Mouse (Mus musculus) v-Abl transformed pro-B cells (cell line): Measurements from ENCODE around the gene Ech1.

ENCODE experiments used
- in situ Hi-C, 2 experiments: fragments of 400-800 bp; cut with MboI; formaldehyde crosslinking; loops; one replicate each; pipeline ENCODE4 v1.15.1; 2025; ENCODE audit not compliant: unreplicated experiment in 2 of 2

Ech1 gene

DNA sequence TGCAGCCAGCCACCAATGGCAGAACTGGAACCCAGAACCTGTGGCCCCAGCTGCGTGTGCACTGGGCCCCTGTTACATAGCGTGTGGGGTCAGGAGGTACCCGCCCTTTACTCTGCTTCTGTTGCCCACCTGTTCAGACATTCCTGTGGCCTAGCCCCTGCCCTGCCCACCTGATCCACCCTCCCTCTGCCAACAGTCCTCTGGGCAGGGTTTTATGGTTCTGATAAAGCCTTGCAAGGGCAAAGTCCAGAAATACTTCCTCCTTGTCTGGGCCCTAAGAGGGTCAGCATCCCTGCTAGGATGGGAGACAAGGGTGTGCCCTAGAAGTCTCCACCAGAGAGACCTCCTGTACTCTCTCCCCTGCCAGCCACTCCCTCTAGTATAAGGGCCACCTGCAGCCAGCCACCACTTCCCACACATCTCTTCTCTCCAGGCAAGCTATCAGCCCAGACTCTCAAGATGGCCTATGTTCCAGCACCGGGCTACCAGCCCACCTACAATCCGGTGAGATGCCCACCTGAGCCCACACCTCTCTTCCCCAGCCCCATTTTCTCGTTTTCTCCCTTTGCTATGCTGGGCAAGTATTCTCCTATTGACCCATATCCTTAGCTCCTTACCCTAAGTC, 8.8 kb downstream of the Ech1 start, which contains the start of gene Lgals4:
TSS of gene Lgals4 (plus strand) at position 132 of the 625 bp plus-strand sequence.
- in situ Hi-C loops: no loop called here

GRCm38 (mm10) chr7:28836936-28837335, 11.9 kb downstream of the Ech1 start:
- in situ Hi-C loops: no loop called here

- in situ Hi-C loops: no loop called here
Measured at GRCm38 (mm10) chr7:28838331-28838730, 13.3 kb downstream of the Ech1 start.

- in situ Hi-C loops: no loop called here
Measured at GRCm38 (mm10) chr7:28847273-28847672, 22.3 kb downstream of the Ech1 start.

GRCm38 (mm10) chr7:28849700-28850236, 24.8 kb downstream of the Ech1 start:
- in situ Hi-C loops: no loop called here

GRCm38 (mm10) chr7:28850642-28851041, 25.6 kb downstream of the Ech1 start:
- in situ Hi-C loops: no loop called here

- in situ Hi-C loops: no loop called here
Measured at GRCm38 (mm10) chr7:28859953-28860352, 34.9 kb downstream of the Ech1 start.

DNA sequence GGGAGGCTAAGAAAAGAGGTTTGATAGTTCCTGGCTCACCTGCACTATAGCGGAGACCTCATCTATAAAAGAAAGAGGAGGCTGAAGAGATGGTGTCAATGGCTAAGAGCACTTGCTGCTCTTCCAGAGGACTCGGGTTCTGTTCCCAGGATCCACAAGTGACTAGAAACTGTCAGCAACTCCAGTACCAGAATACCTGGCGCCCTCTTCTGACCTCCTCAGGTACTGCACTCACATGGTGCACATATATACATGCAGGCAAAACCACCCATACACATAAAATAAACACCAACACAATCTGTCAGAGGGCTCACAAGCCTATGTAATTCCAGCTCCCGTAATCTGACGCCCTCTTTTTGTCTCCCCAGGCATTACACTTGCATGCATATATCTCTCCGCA, 35.9 kb downstream of the Ech1 start:
- in situ Hi-C loops: no loop called here

GRCm38 (mm10) chr7:28862817-28863499, 37.9 kb downstream of the Ech1 start:
- in situ Hi-C loops: no loop called here

GRCm38 (mm10) chr7:28863540-28863939, 38.5 kb downstream of the Ech1 start, which contains the start of gene Lgals7:
Gene Lgals7 (plus strand): TSS chr7:28863853.
- in situ Hi-C loops: no loop called here

- in situ Hi-C loops: no loop called here
Measured at GRCm38 (mm10) chr7:28864288-28864750, 39.3 kb downstream of the Ech1 start.

DNA sequence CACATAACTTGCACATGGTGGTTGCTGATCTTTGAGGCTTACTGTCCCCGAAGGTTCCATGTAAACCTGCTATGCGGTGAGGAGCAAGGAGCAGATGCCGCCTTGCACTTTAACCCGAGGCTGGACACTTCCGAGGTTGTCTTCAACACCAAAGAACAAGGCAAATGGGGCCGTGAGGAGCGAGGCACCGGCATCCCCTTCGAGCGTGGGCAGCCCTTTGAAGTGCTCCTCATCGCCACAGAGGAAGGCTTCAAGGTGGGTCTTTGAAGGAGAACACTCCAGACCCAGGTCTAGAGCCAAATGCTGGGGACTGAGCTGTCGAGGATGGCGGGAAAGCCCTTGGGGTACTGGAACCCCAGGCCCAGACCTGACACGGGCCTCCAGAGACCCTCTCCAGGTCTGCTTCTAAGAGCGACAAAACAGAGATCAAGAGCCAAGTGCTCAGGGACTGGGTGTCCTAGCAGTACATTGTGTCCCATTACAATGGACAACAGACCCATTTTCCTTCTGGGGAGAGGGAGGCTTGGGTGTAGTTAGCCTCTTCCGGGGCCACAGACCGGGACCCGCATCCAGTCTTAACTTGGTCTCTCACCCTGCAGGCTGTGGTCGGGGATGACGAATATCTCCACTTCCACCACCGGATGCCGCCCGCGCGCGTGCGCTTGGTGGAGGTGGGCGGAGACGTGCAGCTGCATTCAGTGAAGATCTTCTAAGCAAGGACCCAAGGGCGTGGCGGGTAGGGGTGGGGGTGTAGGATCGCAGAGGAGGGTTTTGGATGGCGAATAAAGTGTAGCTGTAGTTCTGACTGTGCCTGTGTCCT, 40.7 kb downstream of the Ech1 start:
- in situ Hi-C loops: loop anchor here (5.0 kb wide), 1 partner anchor 68 kb away; no protein-coding TSS in a partner anchor

DNA sequence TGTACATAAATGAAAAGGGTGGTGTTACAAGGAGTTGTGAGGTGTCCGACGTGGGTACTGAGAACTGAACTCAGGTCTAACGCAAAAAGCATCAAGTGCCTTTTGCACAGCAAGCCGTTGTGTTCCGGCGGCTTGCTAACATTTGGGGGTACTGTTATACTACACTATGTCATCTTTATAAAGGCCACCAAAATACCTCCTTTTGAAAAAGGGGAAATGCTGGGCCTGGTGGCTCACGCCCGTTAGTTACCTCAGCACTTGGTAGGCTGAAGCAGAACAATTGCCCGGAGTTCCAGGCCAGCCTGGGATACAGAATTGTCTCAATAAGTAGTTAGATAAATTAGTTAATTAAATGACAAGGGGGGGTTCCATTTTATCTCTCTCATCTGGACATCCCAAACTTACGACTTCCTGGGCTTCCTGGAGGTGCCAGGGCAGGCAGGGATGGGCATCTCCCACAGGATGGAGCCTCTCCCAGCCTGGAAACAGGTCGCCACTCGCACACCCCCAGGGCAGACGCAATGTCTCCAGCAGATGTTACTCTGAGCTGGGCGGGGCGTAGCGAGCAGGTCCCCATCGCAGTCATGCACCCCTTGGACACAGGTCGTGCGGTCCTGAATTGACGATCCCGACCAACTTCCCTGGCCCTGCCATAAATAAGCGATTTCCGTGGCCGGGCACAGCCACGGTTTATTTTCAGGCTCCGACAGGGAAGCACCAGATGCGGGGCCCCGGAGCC, 41.9 kb downstream of the Ech1 start:
- in situ Hi-C loops: loop anchor here (5.0 kb wide), 1 partner anchor 70 kb away; no protein-coding TSS in a partner anchor

GRCm38 (mm10) chr7:28867508-28868340, 42.7 kb downstream of the Ech1 start:
- in situ Hi-C loops: loop anchor here (5.0 kb wide), 1 partner anchor 70 kb away; no protein-coding TSS in a partner anchor

GRCm38 (mm10) chr7:28870901-28871664, 46.1 kb downstream of the Ech1 start:
- in situ Hi-C loops: loop anchor here in 1 of 2 experiments (5.0 kb wide), 1 partner anchor 166 kb away; no protein-coding TSS in a partner anchor

GRCm38 (mm10) chr7:28874565-28874964, 49.5 kb downstream of the Ech1 start:
- in situ Hi-C loops: loop anchor here in 1 of 2 experiments (5.0 kb wide), 1 partner anchor 163 kb away; no protein-coding TSS in a partner anchor

- in situ Hi-C loops: loop anchor here in 1 of 2 experiments (25.0 kb wide), 1 partner anchor 264 kb away; no protein-coding TSS in a partner anchor
Measured at GRCm38 (mm10) chr7:28876099-28876498, 51.1 kb downstream of the Ech1 start.

- in situ Hi-C loops: loop anchor here in 1 of 2 experiments (25.0 kb wide), 1 partner anchor 265 kb away; no protein-coding TSS in a partner anchor
Measured at GRCm38 (mm10) chr7:28877155-28877554, 52.1 kb downstream of the Ech1 start.
